Mouse (Mus musculus) cortical plate, adult 2 months (tissue): ENCODE results near the gene Scnn1g. TPM values are rescaled to one million over a fixed set of nuclear protein-coding genes. Genes with fewer than 3 reads are reported as not detected.

Experiments
- H3K27ac ChIP-seq: fragments of 200-500 bp; 2 replicates; pipeline ENCODE4 v1.5.1; 2012; ENCODE audit warnings: low read length, control low read depth, inconsistent platforms; ENCODE audit not compliant: insufficient read depth
- H3K4me1 ChIP-seq: fragments of 200-500 bp; 2 replicates; pipeline ENCODE4 v1.6.1; 2011; ENCODE audit warnings: low read length; ENCODE audit not compliant: control insufficient read depth, insufficient read depth
- H3K4me3 ChIP-seq: fragments of 200-500 bp; 2 replicates; pipeline ENCODE4 v1.5.1; 2011; ENCODE audit warnings: mild to moderate bottlenecking, low read length, control low read depth; ENCODE audit not compliant: insufficient read depth
- CTCF ChIP-seq: fragments of 200-500 bp; IDR thresholded peaks from 2 replicates; pipeline ENCODE4 v1.5.1; 2011; ENCODE audit warnings: mild to moderate bottlenecking, control low read depth, low read length; ENCODE audit not compliant: insufficient read depth; ENCODE audit errors: extremely low read depth
- POLR2A ChIP-seq: fragments of 200-500 bp; IDR thresholded peaks from 2 replicates; pipeline ENCODE4 v1.6.1; 2011; ENCODE audit warnings: mild to moderate bottlenecking, low read length, control low read depth; ENCODE audit not compliant: insufficient read depth; ENCODE audit errors: extremely low read depth
- polyA plus RNA-seq: library from polyadenylated mRNA; depleted of rRNA; stranded (reverse); fragments of >200 nt; gene quantifications from 2 replicates; pipeline ENCODE4 v1.2.3, GENCODE M21; 2012; rRNA removed

The Scnn1g gene
- polyA plus RNA-seq, 1 experiment = 0.27 TPM

- Histone ChIP-seq H3K4me3 (no peak overlapping the region), H3K4me1 (no peaks in the 10 kb centered on the region)
Observed at GRCm38 (mm10) chr7:121807726-121808580, 73.7 kb downstream of the Scnn1g start.

More at GRCm38 (mm10) chr7:121807726-121808580, 73.7 kb downstream of the Scnn1g start:
- TF ChIP-seq POLR2A = no peak
- TF ChIP-seq CTCF = no peak
- no peak overlapping the region for H3K27ac ChIP-seq

Other genes with a start within 250 kb of the Scnn1g start
- 26.1 and 29.1 TPM in 2 replicates for gene Usp31, start 27.2 kb upstream of the Scnn1g start, polyA plus RNA-seq
- gene Scnn1b, start 130.6 kb downstream of the Scnn1g start, polyA plus RNA-seq = 0.06 and 0.15 TPM in 2 replicates
- 28.9 and 30.9 TPM in 2 replicates for gene Cog7, start 247.2 kb downstream of the Scnn1g start, polyA plus RNA-seq